Mouse (Mus musculus) central nervous system, embryonic 11.5 days (tissue): ENCODE measurements around the gene Cd209c. TPM values are rescaled to one million over a fixed set of nuclear protein-coding genes. Genes with fewer than 3 reads are reported as not detected.

Experiments used
- polyA plus RNA-seq: library from polyadenylated mRNA; depleted of rRNA; stranded (reverse); fragments of >200 nt; gene quantifications from 2 replicates; pipeline ENCODE4 v1.2.3, GENCODE M21; 2012; rRNA removed

The Cd209c gene
- 0.12 and 0.19 TPM in 2 replicates for polyA plus RNA-seq

DNA sequence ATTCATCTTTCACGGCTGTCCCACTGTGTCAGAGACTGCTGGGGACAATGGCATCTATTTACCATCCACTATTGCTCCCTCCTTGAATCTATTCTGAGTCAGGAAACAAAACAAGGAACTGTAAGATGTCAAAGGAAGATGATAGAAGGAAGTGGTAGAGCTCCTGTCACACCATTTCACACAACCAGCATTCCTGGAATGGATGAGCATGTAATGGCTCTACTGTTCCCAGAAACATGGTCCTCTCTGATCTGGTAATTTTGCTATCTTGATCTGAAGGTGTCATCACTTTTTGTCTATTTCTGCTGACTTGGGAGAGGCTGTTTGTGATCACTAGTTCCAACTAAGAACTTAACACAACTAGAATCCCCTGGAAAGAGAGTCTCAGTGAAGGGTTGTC is at the start of gene Cd209c:
TSS of gene Cd209c (minus strand) at position 101 of the 400 bp plus-strand sequence.

DNA sequence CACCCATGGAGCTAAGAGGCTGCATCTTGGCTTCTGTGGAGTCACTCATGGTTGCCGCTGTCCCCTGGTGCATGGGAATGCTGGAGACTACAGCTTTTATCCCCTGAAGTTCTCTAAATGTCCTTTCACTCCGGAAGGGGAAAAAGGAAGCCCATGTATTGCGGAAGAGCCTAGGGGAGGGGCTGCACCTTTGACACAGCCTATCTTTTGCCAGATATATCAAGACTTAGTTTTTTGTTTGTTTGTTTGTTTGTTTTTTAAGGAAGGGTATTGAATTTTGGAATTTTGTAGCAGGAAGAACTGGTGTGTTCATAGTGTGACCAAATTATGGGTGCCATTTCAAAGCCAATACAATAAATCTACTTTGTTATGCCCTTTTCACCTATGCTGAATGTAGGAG is 27.8 kb downstream of the Cd209c start, which contains the start of gene Cd209b:
TSS of gene Cd209b (minus strand) at position 101 of the 400 bp plus-strand sequence.

Other genes starting within 250 kb of the Cd209c start
- 0.27 and 0.36 TPM in 2 replicates for gene Clec4g, start 234.1 kb downstream of the Cd209c start, polyA plus RNA-seq
- not detected in 2 replicates for gene Cd209a, start 205.8 kb downstream of the Cd209c start, polyA plus RNA-seq
- not detected in 2 replicates for gene Cd209e, start 100.4 kb downstream of the Cd209c start, polyA plus RNA-seq
- gene Cd209d, start 76.2 kb downstream of the Cd209c start, polyA plus RNA-seq, result not detected in 2 replicates
- not detected in 2 replicates for gene Cd209b, start 27.9 kb downstream of the Cd209c start, polyA plus RNA-seq
- gene Cd209f, start 151.1 kb upstream of the Cd209c start, polyA plus RNA-seq, result not detected in 2 replicates
- not detected in 2 replicates for gene Cd209g, start 179.4 kb upstream of the Cd209c start, polyA plus RNA-seq
- 34.2 and 35.4 TPM in 2 replicates for gene Evi5l, start 211.8 kb upstream of the Cd209c start, polyA plus RNA-seq